Mouse (Mus musculus) neural tube, embryonic 14.5 days (tissue): ENCODE measurements around the gene Jak1. TPM values are rescaled to one million over a fixed set of nuclear protein-coding genes. Genes with fewer than 3 reads are reported as not detected.
"Not testable (repeated sequence)": the region's sequence is repeated elsewhere in the genome, so short reads cannot be mapped to it uniquely, and the experiment has no call there.

ENCODE experiments used
- ATAC-seq: fragments of 200-750 bp; cut with Nextera tagmentation; 2 replicates; pipeline ENCODE4 v1.8.0; 2017; ENCODE audit warnings: low read depth, mild to moderate bottlenecking, moderate TSS enrichment, moderate library complexity
- H3K27ac ChIP-seq: fragments of 300-500 bp; sonication (generic); 2 replicates; pipeline ENCODE4 v1.5.1; 2014; ENCODE audit warnings: low read depth, mild to moderate bottlenecking, control low read depth, low read length, moderate library complexity, mixed read lengths
- H3K27me3 ChIP-seq: fragments of 300-500 bp; sonication (generic); 2 replicates; pipeline ENCODE4 v1.6.1; 2014; ENCODE audit warnings: low read length; ENCODE audit not compliant: control insufficient read depth, insufficient read depth
- H3K36me3 ChIP-seq: fragments of 300-500 bp; sonication (generic); 2 replicates; pipeline ENCODE4 v1.6.1; 2014; ENCODE audit warnings: low read length, mixed read lengths; ENCODE audit not compliant: control insufficient read depth, insufficient read depth
- H3K4me1 ChIP-seq: fragments of 300-500 bp; sonication (generic); 2 replicates; pipeline ENCODE4 v1.6.1; 2014; ENCODE audit warnings: low read length; ENCODE audit not compliant: control insufficient read depth, insufficient read depth
- H3K4me2 ChIP-seq: fragments of 300-500 bp; sonication (generic); 2 replicates; pipeline ENCODE4 v1.6.1; 2014; ENCODE audit warnings: mild to moderate bottlenecking, low read depth, low read length, control low read depth
- H3K4me3 ChIP-seq: fragments of 300-500 bp; sonication (generic); 2 replicates; pipeline ENCODE4 v1.5.1; 2014; ENCODE audit warnings: low read depth, low read length, control low read depth, mixed read lengths
- H3K9ac ChIP-seq: fragments of 300-500 bp; sonication (generic); replicated peaks from 2 replicates; pipeline ENCODE4 v1.6.1; 2014; ENCODE audit warnings: low read depth, mild to moderate bottlenecking, control low read depth, low read length, mixed read lengths
- H3K9me3 ChIP-seq: fragments of 300-500 bp; sonication (generic); 2 replicates; pipeline ENCODE4 v1.6.1; 2016; ENCODE audit warnings: low read length; ENCODE audit not compliant: control insufficient read depth
- WGBS: fragments of 180-500 bp; shearing (Covaris S2); extraction: QIAGEN DNeasy Blood & Tissue Kit; methylation state at CpG from one replicate; pipeline ENCODE4 v1.1.7; 2014; 5-methylcytosine and 5-hydroxymethylcytosine counted together
- polyA plus RNA-seq: library from polyadenylated mRNA; unstranded; fragments of >200 nt; fragmentation: Nextera tagmentation; extraction: Ambion mirVana; gene quantifications from 2 replicates; pipeline ENCODE4 v1.2.1, GENCODE M21; 2014

The Jak1 gene
- polyA plus RNA-seq, 1 experiment from 2014 or later: 119 TPM

DNA sequence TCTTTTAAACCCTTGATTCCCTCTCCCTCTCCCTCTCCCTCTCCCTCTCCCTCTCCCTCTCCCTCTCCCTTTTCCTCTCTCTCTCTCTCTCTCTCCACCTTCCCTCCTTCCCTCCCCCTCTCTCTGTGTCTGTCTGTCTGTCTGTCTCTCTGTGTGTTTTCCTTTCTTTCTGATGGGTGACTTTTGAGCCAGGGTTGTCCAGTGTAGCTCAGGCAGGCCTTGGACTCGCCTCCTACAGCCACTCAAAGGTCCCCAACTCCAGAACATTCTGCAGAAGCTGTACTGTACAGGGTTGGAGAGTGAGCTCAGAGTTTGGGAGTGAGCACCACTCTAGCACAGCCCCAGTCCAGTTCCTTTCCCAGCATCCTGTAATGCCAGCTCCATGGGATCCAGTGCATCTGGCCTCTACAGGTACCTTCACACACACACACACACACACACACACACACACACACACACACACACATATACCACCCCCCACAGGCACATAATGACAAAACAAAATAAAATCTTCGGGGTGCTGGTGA lies 20.9 kb upstream of the Jak1 start:
- Histone ChIP-seq H3K27ac (no peak overlapping the region), H3K36me3 (no peaks in the 10 kb centered on the region), H3K9ac (no peak overlapping the region), H3K27me3 (peaks cover 1% of the 10 kb centered on the region), H3K4me1 (no peaks in the 10 kb centered on the region), H3K4me2 (no peak overlapping the region), H3K9me3 (no peaks in the 10 kb centered on the region), H3K4me3 (no peak overlapping the region)
- 82% methylated on average over 2 of the region's 2 CpGs for WGBS
- no peak for ATAC-seq

DNA sequence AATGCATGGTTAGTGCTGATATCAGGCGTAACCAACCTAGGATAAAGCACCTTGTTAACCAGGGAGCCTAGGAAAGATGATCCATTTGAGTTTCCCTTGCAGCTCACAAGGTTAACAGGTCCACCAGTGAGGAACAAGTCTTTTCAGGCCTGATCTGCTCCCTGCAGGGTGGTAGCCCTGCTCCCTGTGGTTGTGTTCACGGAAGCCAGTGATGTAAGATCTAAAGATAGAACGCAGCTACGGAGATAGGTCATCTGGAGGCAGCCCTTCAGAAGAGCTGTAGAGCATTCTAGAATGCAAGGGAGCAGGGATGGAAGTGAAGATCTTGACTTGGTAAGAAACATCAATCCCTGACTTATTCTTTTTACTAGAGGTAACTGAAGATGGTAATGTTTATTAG lies 18.9 kb upstream of the Jak1 start:
- Histone ChIP-seq H3K4me1 (no peaks in the 10 kb centered on the region), H3K4me3 (no peak overlapping the region), H3K27ac (no peak overlapping the region), H3K9me3 (no peaks in the 10 kb centered on the region), H3K27me3 (no peaks in the 10 kb centered on the region), H3K4me2 (no peak overlapping the region), H3K9ac (no peak overlapping the region), H3K36me3 (no peaks in the 10 kb centered on the region)
- 77% methylated on average over 4 of the region's 4 CpGs for WGBS
- ATAC-seq: no peak

DNA sequence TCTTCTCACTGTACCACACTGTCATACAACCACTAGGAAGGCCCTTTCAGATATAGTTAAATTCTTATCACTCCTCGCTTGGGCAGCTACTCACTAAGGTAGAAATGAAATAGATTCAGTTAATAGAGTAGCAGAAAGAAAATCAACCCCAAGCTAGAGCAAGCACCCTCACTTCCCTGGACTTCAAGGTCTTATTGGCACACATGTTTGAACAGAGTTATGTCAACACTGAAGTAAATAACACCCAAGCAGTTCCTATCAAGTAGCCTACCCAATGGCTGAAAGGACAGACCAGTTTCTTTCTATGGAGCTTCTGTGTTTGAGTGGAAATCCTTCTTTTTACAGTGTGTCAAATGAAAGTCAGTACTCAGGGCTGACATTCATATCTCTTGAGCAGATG lies 17.2 kb upstream of the Jak1 start:
- H3K4me1 ChIP-seq: no peaks in the 10 kb centered on the region
- H3K4me3 ChIP-seq: no peak overlapping the region
- H3K27me3 ChIP-seq: no peaks in the 10 kb centered on the region
- WGBS: 73% methylated on average over 1 of the region's 1 CpGs
- no peak overlapping the region for H3K27ac ChIP-seq
- no peak overlapping the region for H3K9ac ChIP-seq
- H3K36me3 ChIP-seq: no peaks in the 10 kb centered on the region
- no peaks in the 10 kb centered on the region for H3K9me3 ChIP-seq
- no peak overlapping the region for H3K4me2 ChIP-seq
- ATAC-seq: no peak

DNA sequence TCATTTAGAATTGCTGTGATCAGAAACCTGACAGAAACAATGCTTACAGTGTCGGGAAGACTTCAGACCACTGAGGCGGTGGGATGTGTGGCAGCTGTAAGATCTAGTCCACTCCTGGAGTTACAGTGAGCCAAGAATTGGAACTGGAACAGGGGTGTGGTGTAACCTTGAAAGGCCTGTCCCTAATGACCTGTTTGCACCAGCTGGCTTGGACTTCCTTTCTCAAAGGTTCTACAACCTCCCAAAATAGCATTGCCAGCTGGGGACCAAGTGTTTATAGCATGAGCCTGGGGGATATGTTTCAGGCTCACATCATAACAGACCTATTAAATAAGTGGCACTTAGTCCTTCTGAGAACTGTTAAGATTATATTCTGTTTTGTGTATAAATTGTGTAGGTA lies 15.0 kb upstream of the Jak1 start:
- ATAC-seq: no peak
- Histone ChIP-seq H3K27ac (no peak overlapping the region), H3K4me2 (no peak overlapping the region), H3K4me1 (no peaks in the 10 kb centered on the region), H3K9me3 (no peaks in the 10 kb centered on the region), H3K36me3 (no peaks in the 10 kb centered on the region), H3K4me3 (no peak overlapping the region), H3K9ac (no peak overlapping the region), H3K27me3 (no peaks in the 10 kb centered on the region)
- 76% methylated on average over 2 of the region's 2 CpGs for WGBS

DNA sequence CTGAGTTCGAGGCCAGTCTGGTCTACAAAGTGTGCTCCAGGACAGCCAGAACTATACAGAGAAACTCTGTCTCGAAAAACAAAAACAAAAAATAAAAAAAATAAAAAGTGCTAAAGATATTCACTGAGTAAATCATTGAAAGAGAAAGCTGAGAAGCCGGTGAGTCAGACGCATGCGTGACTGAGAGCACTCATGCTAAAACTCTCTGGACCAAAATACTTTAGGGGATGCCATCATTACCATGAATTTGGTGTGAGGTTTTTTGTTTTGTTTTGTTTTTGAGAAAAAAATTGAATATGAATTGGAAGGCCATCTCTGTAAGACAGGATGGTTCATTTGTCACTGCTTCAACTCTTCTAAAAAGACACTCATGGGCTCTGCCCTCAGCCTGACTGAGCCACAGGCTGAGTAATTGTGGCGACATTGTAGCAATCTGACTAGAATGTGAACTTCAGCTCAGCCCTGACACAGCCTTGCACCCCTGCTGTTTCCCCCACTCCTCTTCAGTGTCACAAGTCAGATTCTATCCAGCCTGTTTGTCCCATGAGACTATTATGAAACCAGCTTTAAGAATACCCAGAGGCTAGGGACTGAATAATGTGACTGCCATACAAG lies 11.5 kb upstream of the Jak1 start:
- H3K9ac ChIP-seq: no peak overlapping the region
- H3K9me3 ChIP-seq: no peaks in the 10 kb centered on the region
- WGBS: 81% methylated on average over 6 of the region's 6 CpGs
- H3K36me3 ChIP-seq: no peaks in the 10 kb centered on the region
- H3K27ac ChIP-seq: no peak overlapping the region
- no peaks in the 10 kb centered on the region for H3K4me1 ChIP-seq
- H3K4me2 ChIP-seq: no peak overlapping the region
- H3K4me3 ChIP-seq: no peak overlapping the region
- no peak for ATAC-seq
- no peaks in the 10 kb centered on the region for H3K27me3 ChIP-seq

DNA sequence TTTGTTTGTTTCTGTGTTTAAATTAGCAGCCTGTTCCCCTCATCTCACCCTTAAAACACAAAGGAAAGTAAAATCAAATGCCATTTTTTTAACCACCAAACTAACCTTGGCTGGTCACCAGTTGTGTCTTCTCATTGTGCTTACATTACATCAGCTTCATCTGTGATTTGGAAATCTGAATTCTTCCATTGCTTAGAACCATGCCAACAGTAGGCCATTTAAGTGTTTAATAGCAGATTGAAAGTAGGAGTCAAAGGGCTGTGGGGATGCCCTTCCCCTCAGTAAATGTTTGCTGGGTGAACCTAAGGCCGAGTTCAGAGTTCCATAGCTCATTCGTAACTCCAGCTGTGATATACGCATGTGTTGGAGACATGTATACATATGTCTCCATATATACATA lies 10.8 kb upstream of the Jak1 start:
- Histone ChIP-seq H3K9ac (no peak overlapping the region), H3K4me2 (no peak overlapping the region), H3K9me3 (no peaks in the 10 kb centered on the region), H3K4me1 (no peaks in the 10 kb centered on the region), H3K27me3 (no peaks in the 10 kb centered on the region), H3K36me3 (no peaks in the 10 kb centered on the region), H3K4me3 (no peak overlapping the region), H3K27ac (no peak overlapping the region)
- WGBS: 93% methylated on average over 3 of the region's 3 CpGs
- ATAC-seq: no peak

DNA sequence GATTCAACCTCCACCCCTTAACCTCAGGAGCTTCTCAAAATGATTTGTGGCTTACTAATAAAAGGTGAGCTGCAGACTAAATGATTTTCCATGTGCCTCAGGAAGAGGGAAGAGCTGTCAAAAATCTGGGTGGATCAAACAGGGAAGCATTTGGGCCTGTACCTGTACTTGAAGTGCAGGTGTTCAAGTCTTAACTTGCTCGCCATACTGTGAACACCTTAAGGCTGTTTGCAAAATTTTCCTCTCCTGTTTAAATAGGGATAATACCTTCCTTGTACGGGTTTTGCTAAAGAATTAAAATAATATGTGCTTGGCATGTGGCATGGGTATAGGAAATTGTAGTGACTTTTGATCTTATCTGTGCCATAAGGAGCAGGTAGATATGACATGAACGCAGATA lies 5.7 kb upstream of the Jak1 start:
- no peaks in the 10 kb centered on the region for H3K27me3 ChIP-seq

DNA sequence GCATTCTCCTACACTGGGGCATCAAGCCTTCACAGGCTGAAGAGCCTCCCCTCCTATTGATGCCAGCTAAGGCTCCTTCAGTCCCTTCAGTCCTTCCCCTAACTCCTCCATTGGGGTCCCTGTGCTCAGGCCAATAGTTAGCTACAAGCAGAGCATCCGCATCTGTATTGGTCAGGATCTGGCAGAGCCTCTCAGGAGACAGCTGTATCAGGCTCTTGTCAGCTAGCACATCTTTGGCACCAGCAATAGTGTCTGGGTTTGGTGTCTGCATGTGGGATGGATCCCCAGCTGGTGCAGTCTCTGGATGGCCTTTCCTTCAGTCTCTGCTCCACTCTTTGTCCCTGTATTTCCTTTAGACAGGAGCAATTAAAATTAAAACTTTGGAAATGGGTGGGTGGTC lies 3.4 kb upstream of the Jak1 start:
- not testable (repeated sequence) for H3K4me1 ChIP-seq, H3K4me2 ChIP-seq, H3K4me3 ChIP-seq, H3K9me3 ChIP-seq, H3K27me3 ChIP-seq, H3K36me3 ChIP-seq, H3K9ac ChIP-seq, H3K27ac ChIP-seq, ATAC-seq
- WGBS: 80% methylated on average over 1 of the region's 1 CpGs

More for the DNA sequence above, 5.7 kb upstream of the Jak1 start:
- no peak overlapping the region for H3K27ac ChIP-seq
- H3K4me1 ChIP-seq: no peaks in the 10 kb centered on the region
- H3K4me3 ChIP-seq: no peak overlapping the region
- ATAC-seq: no peak
- H3K4me2 ChIP-seq: no peak overlapping the region
- H3K36me3 ChIP-seq: no peaks in the 10 kb centered on the region
- WGBS: 89% methylated on average over 3 of the region's 3 CpGs
- no peaks in the 10 kb centered on the region for H3K9me3 ChIP-seq
- no peak overlapping the region for H3K9ac ChIP-seq

DNA sequence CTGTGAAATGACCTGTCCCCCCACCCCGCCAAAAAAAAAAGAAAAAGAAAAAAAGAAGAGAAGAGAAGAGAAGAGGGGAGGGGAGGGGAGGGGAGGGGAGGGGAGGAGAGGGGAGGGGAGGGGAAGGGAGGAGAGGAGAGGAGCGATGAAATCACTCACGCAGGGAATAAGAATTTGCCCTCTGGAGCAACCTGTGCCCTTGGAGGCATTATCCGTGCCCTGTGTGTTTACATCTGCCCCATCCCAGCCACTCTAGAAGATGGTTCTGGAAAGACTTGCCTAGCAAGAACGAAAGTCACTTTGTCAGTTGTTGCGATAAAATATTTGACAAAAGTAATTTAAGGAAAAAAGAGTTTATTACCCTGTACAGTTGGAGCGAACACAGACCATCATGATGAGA lies 441 bp upstream of the Jak1 start:
- WGBS: 29% methylated on average over 6 of the region's 7 CpGs
- no peak overlapping the region for H3K27ac ChIP-seq
- no peak for ATAC-seq
- peak overlapping the region; percentile 100 for H3K4me3 ChIP-seq
- no peaks in the 10 kb centered on the region for H3K9me3 ChIP-seq
- H3K27me3 ChIP-seq: no peaks in the 10 kb centered on the region; the same call in 1 of the 2 replicates
- no peaks in the 10 kb centered on the region for H3K36me3 ChIP-seq
- no peaks in the 10 kb centered on the region for H3K4me1 ChIP-seq
- no peak overlapping the region for H3K9ac ChIP-seq
- H3K4me2 ChIP-seq: peak overlapping the region; percentile 84; the same call in 1 of the 2 replicates
